Mouse (Mus musculus): ENCODE data around the gene Brms1l. TPM values are rescaled to one million over a fixed set of nuclear protein-coding genes. Genes with fewer than 3 reads are reported as not detected.
"Not testable (repeated sequence)": the region's sequence is repeated elsewhere in the genome, so short reads cannot be mapped to it uniquely, and the experiment has no call there.

The Brms1l gene
- total RNA-seq (2021): 10 to 100 TPM; 58.7 to 63.8 TPM
- long read RNA-seq, experiment 1, transcript Brms1l-201 (10 exons, 2,609 nt): major isoform, 83 of 97 reads
- long read RNA-seq, experiment 1, partial matches to known transcripts: 6 of 97 reads
- long read RNA-seq, experiment 1, other reads (novel, unspliced or antisense): 8 of 97 reads
- long read RNA-seq, experiment 2, transcript Brms1l-201 (10 exons, 2,609 nt): major isoform, 84 of 92 reads
- long read RNA-seq, experiment 2, partial matches to known transcripts: 2 of 92 reads
- long read RNA-seq, experiment 2, other reads (novel, unspliced or antisense): 6 of 92 reads

GRCm38 (mm10) chr12:55836199-55836951, at the start of gene Brms1l:
TSS of gene Brms1l (plus strand) at chr12:55836324.
- peak; percentile 97 to 98 for DNase-seq (ENCODE audit: low spot score in 2 of 2)
- intact Hi-C loops (cut with DNase I): loop anchor here (10.0 kb wide), 1 partner anchor 522 kb away; no protein-coding TSS in a partner anchor

GRCm38 (mm10) chr12:55794485-55794884, 41.6 kb upstream of the Brms1l start:
- intact Hi-C loops (cut with DNase I); DNase-seq (ENCODE audit: low spot score in 2 of 2): not testable (repeated sequence)

GRCm38 (mm10) chr12:55797103-55797502, 39.0 kb upstream of the Brms1l start:
- DNase-seq (ENCODE audit: low spot score in 2 of 2): no peak
- intact Hi-C loops (cut with DNase I): no loop called here

GRCm38 (mm10) chr12:55798745-55799144, 37.4 kb upstream of the Brms1l start:
- intact Hi-C loops (cut with DNase I): no loop called here
- no peak for DNase-seq (ENCODE audit: low spot score in 2 of 2)

- intact Hi-C loops (cut with DNase I): no loop called here
- no peak for DNase-seq (ENCODE audit: low spot score in 2 of 2)
These were observed 36.0 kb upstream of the Brms1l start for GRCm38 (mm10) chr12:55800144-55800543.

- intact Hi-C loops (cut with DNase I): no loop called here
- no peak for DNase-seq (ENCODE audit: low spot score in 2 of 2)
These were observed 35.0 kb upstream of the Brms1l start for GRCm38 (mm10) chr12:55801131-55801530.

- peak in 1 of 2 experiments; percentile 19 for DNase-seq (ENCODE audit: low spot score in 2 of 2)
- intact Hi-C loops (cut with DNase I): no loop called here
These were observed 31.1 kb upstream of the Brms1l start for GRCm38 (mm10) chr12:55805035-55805434.

GRCm38 (mm10) chr12:55816488-55816887, 19.6 kb upstream of the Brms1l start:
- intact Hi-C loops (cut with DNase I): no loop called here
- DNase-seq (ENCODE audit: low spot score in 2 of 2): no peak

GRCm38 (mm10) chr12:55820119-55820660, 15.9 kb upstream of the Brms1l start:
- intact Hi-C loops (cut with DNase I): loop anchor here (5.0 kb wide), 1 partner anchor 43 kb away; no protein-coding TSS in a partner anchor
- DNase-seq (ENCODE audit: low spot score in 2 of 2): peak; percentile 26 to 34

- intact Hi-C loops (cut with DNase I): loop anchor here (5.0 kb wide), 1 partner anchor 43 kb away; no protein-coding TSS in a partner anchor
- DNase-seq (ENCODE audit: low spot score in 2 of 2): peak; percentile 87 to 93
These were observed 15.3 kb upstream of the Brms1l start, which contains the start of gene Ralgapa1 for GRCm38 (mm10) chr12:55820661-55821314. TSS of gene Ralgapa1 (minus strand) at chr12:55821167.

- intact Hi-C loops (cut with DNase I): loop anchor here (5.0 kb wide), 1 partner anchor 47 kb away; no protein-coding TSS in a partner anchor
- DNase-seq (ENCODE audit: low spot score in 2 of 2): no peak
These were observed 12.1 kb upstream of the Brms1l start for GRCm38 (mm10) chr12:55824027-55824426.

- DNase-seq (ENCODE audit: low spot score in 2 of 2): no peak
- intact Hi-C loops (cut with DNase I): no loop called here
These were observed 10.6 kb upstream of the Brms1l start for GRCm38 (mm10) chr12:55825537-55825936.

- intact Hi-C loops (cut with DNase I): loop anchor here (5.0 to 10.0 kb wide), 2 partner anchors 314 to 516 kb away; no protein-coding TSS in a partner anchor
- DNase-seq (ENCODE audit: low spot score in 2 of 2): peak; percentile 76 to 82
These were observed 5.0 kb upstream of the Brms1l start for GRCm38 (mm10) chr12:55831101-55831500.

GRCm38 (mm10) chr12:55832961-55833360, 3.2 kb upstream of the Brms1l start:
- no peak for DNase-seq (ENCODE audit: low spot score in 2 of 2)
- intact Hi-C loops (cut with DNase I): loop anchor here (5.0 to 10.0 kb wide), 2 partner anchors 316 to 518 kb away; no protein-coding TSS in a partner anchor

GRCm38 (mm10) chr12:55833906-55834625, 2.1 kb upstream of the Brms1l start:
- no peak for DNase-seq (ENCODE audit: low spot score in 2 of 2)
- intact Hi-C loops (cut with DNase I): loop anchor here (5.0 to 10.0 kb wide), 2 partner anchors 317 to 519 kb away; no protein-coding TSS in a partner anchor

GRCm38 (mm10) chr12:55834891-55835290, 1.2 kb upstream of the Brms1l start:
- no peak for DNase-seq (ENCODE audit: low spot score in 2 of 2)
- intact Hi-C loops (cut with DNase I): loop anchor here (5.0 to 10.0 kb wide), 2 partner anchors 318 to 520 kb away; no protein-coding TSS in a partner anchor

GRCm38 (mm10) chr12:55835857-55836198, 296 bp upstream of the Brms1l start:
- DNase-seq (ENCODE audit: low spot score in 2 of 2): no peak
- intact Hi-C loops (cut with DNase I): loop anchor here (10.0 kb wide), 1 partner anchor 521 kb away; no protein-coding TSS in a partner anchor

GRCm38 (mm10) chr12:55837495-55837894, 1.4 kb downstream of the Brms1l start:
- intact Hi-C loops (cut with DNase I): loop anchor here (10.0 kb wide), 1 partner anchor 523 kb away; no protein-coding TSS in a partner anchor
- no peak for DNase-seq (ENCODE audit: low spot score in 2 of 2)

- intact Hi-C loops (cut with DNase I): no loop called here
- DNase-seq (ENCODE audit: low spot score in 2 of 2): no peak
These were observed 10.6 kb downstream of the Brms1l start for GRCm38 (mm10) chr12:55846741-55847140.
